Mouse (Mus musculus) megakaryocyte, embryonic 14.5 days (primary cell): ENCODE data around the gene Six3.

Source experiments
- FLI1 ChIP-seq: IDR thresholded peaks from 2 replicates; pipeline ENCODE4 v1.6.1; 2012; ENCODE audit warnings: low read length, inconsistent platforms, mixed read lengths
- GATA1 ChIP-seq: IDR thresholded peaks from 3 replicates; pipeline ENCODE4 v1.6.1; 2012; ENCODE audit warnings: mixed read lengths, low read length, inconsistent platforms, borderline replicate concordance

DNA sequence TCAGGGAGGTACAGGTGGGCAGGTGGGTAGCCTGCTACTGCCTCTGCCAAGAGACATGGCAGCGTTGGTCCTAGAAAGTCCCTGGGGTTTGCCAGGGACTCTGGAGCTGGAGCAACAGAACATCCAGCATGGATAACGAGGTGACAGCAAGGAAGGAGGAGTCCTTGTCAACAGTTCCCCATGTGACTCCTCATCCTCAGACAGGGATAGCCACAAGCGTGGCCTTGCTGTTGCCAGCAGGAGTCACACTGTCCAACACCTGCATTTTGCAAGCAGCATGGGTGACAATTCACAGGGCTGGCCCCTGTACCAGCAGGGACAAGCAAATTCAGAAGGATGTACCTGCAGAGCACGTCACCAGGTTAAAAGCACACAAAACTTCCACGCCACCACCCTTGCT, 35.1 kb upstream of the Six3 start:
- TF ChIP-seq GATA1, result no peak
- TF ChIP-seq FLI1, result no peak
